Comparison of ENCODE assay signal across 9 mouse cellular contexts in the genomic region with DNA sequence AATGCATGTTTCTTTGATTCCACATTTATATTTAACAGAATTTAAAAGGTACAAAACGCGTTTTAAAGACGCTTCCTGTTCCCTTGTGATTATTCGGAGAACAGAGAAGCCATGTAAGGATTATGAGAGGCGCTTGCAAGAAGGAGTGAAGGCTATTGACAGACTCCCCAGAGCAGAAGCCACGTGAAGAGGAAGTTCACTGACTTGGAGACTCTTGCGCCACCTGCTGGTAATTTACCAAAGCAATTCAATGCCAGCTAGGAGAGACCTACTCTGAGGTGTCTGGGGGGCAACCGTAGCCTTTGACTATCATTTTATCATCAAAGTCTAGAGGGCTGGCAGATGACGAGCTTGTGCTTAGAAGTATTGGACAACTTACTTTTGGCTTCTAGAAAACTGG.
A peak's percentile ranks its signal among the peaks of the same experiment; 100 is the strongest.
DNase-seq lines count a peak whose midpoint lies in the region; ATAC-seq and TF ChIP-seq lines count a peak whose summit lies in the region.
"Had no signal": no experiment of that assay in that cellular context is flagged by ENCODE, and none has a peak within 500 bp of the region (broad histone marks: within the 10 kb centered on the region; RNA-seq: fewer than 3 reads in every experiment).

No protein-coding gene starts in this region.

- no peak for TF ChIP-seq POLR2A in bone marrow, adult 2 months (IDR thresholded peaks at IDR 0.05; ENCODE audit: borderline replicate concordance, control insufficient read depth, low read depth, low read length)

- DNase-seq in cerebellum, adult 11 months, result peak; percentile 14
- peak; percentile 60 for DNase-seq in forebrain, embryonic 10.5 days (ENCODE audit: extremely low spot score, low spot score)
- DNase-seq in hindlimb bud, embryonic 11.5 days (ENCODE audit: extremely low spot score, low read depth, low spot score), result peak; percentile 41
- peak; percentile 71 to 79 for DNase-seq in left cerebral cortex, postnatal 14 days (ENCODE audit: low spot score in 2 of 2)

- no peaks in the 10 kb centered on the region for H3K36me3 ChIP-seq in forebrain, embryonic 10.5 days (replicated peaks)
- H3K36me3 ChIP-seq in midbrain, embryonic 16.5 days (ENCODE audit: control insufficient read depth, insufficient read depth, low read length), result no peaks in the 10 kb centered on the region
- no peaks in the 10 kb centered on the region for H3K36me3 ChIP-seq in stomach, embryonic 16.5 days (ENCODE audit: control insufficient read depth, insufficient read depth, low read length)

- H3K27me3 ChIP-seq in forebrain, embryonic 10.5 days (ENCODE audit: poor library complexity, severe bottlenecking), result no peaks in the 10 kb centered on the region
- H3K27me3 ChIP-seq in midbrain, embryonic 16.5 days (ENCODE audit: control insufficient read depth, insufficient read depth, low read depth, low read length), result no peaks in the 10 kb centered on the region
- H3K27me3 ChIP-seq in stomach, embryonic 16.5 days (ENCODE audit: control insufficient read depth, insufficient read depth, low read length), result no peaks in the 10 kb centered on the region
- H3K27me3 ChIP-seq: megakaryocyte, embryonic 14.5 days had no signal

- no peak overlapping the region for H3K4me3 ChIP-seq in bone marrow, adult 2 months (replicated peaks; ENCODE audit: control insufficient read depth, low read depth, low read length)
- no peak overlapping the region for H3K4me3 ChIP-seq in forebrain, embryonic 10.5 days
- no peak overlapping the region for H3K4me3 ChIP-seq in midbrain, embryonic 16.5 days (ENCODE audit: low read depth, low read length)
- no peak overlapping the region for H3K4me3 ChIP-seq in stomach, embryonic 16.5 days (replicated peaks; ENCODE audit: low read length)
- H3K4me3 ChIP-seq: megakaryocyte, embryonic 14.5 days had no signal

- no peak overlapping the region for H3K9ac ChIP-seq in midbrain, embryonic 16.5 days (ENCODE audit: low read depth, low read length)
- H3K9ac ChIP-seq in stomach, embryonic 16.5 days (ENCODE audit: low read length), result no peak overlapping the region

- H3K9me3 ChIP-seq in forebrain, embryonic 10.5 days, result no peaks in the 10 kb centered on the region
- H3K9me3 ChIP-seq in midbrain, embryonic 16.5 days (replicated peaks; ENCODE audit: control insufficient read depth, low read length, poor library complexity, severe bottlenecking), result no peaks in the 10 kb centered on the region
- H3K9me3 ChIP-seq in stomach, embryonic 16.5 days (replicated peaks; ENCODE audit: control insufficient read depth, low read length), result no peaks in the 10 kb centered on the region
- H3K9me3 ChIP-seq: megakaryocyte, embryonic 14.5 days had no signal

- H3K4me2 ChIP-seq in midbrain, embryonic 16.5 days (ENCODE audit: low read length), result peak overlapping the region; percentile 10; the same call in 1 of the 2 replicates
- 0 out of 2 replicates have a peak overlapping the region, but pooled peaks have one; percentile 9 for H3K4me2 ChIP-seq in stomach, embryonic 16.5 days (ENCODE audit: low read depth, low read length)

- peak; percentile 60; the same call in 1 of the 2 replicates for TF ChIP-seq CTCF in bone marrow, adult 2 months (IDR thresholded peaks at IDR 0.05; ENCODE audit: control insufficient read depth, insufficient read depth, low read length)

- no peak overlapping the region for H3K27ac ChIP-seq in bone marrow, adult 2 months (ENCODE audit: control insufficient read depth, insufficient read depth, low read depth, low read length, poor library complexity)
- no peak overlapping the region for H3K27ac ChIP-seq in forebrain, embryonic 10.5 days
- H3K27ac ChIP-seq in midbrain, embryonic 16.5 days (ENCODE audit: low read length), result no peak overlapping the region
- H3K27ac ChIP-seq in stomach, embryonic 16.5 days (ENCODE audit: low read length), result no peak overlapping the region

- intact Hi-C loops in left cerebral cortex, postnatal 14 days (cut with DNase I), result loop anchor here (10.0 kb wide), 2 partner anchors 1216 to 1246 kb away; no protein-coding TSS in a partner anchor

- WGBS in bone marrow, adult 2 months, result 4% methylated on average over 9 of the region's 9 CpGs
- 25% methylated on average over 9 of the region's 9 CpGs for WGBS in forebrain, embryonic 10.5 days
- WGBS in midbrain, embryonic 16.5 days, result 20% methylated on average over 9 of the region's 9 CpGs
- WGBS in stomach, embryonic 16.5 days, result 25% methylated on average over 9 of the region's 9 CpGs

- no peaks in the 10 kb centered on the region for H3K4me1 ChIP-seq in bone marrow, adult 2 months (ENCODE audit: control insufficient read depth, insufficient read depth, low read length)
- no peaks in the 10 kb centered on the region for H3K4me1 ChIP-seq in forebrain, embryonic 10.5 days
- H3K4me1 ChIP-seq in midbrain, embryonic 16.5 days (ENCODE audit: control insufficient read depth, insufficient read depth, low read length), result no peaks in the 10 kb centered on the region
- H3K4me1 ChIP-seq in stomach, embryonic 16.5 days (ENCODE audit: control insufficient read depth, insufficient read depth, low read length), result no peaks in the 10 kb centered on the region
- H3K4me1 ChIP-seq: megakaryocyte, embryonic 14.5 days had no signal

- ATAC-seq in cerebellum, adult (ENCODE audit: insufficient number of reproducible peaks, low FRiP score, low TSS enrichment), result no peak
- ATAC-seq in midbrain, embryonic 16.5 days, result no peak
- ATAC-seq in stomach, embryonic 16.5 days (ENCODE audit: insufficient read depth, low FRiP score), result no peak

Comparison
In these comparisons a context has a peak if more than half of its experiments do, and no peak if none do; other contexts are left out.
1. DNase-seq: peak in every context shown above with its lines; median percentile 75 in left cerebral cortex, postnatal 14 days; 60 in forebrain, embryonic 10.5 days; 41 in hindlimb bud, embryonic 11.5 days; 14 in cerebellum, adult 11 months.